Mouse (Mus musculus) forelimb bud, embryonic 11.5 days (tissue): ENCODE measurements around the gene Brca2.
A peak's percentile ranks its signal among the peaks of the same experiment; 100 is the strongest.

Experiments used
- DNase-seq: peaks from one replicate; pipeline ENCODE4 v3.0.0-alpha.2; 2012; ENCODE audit warnings: low read depth, low spot score

Brca2 gene

DNA sequence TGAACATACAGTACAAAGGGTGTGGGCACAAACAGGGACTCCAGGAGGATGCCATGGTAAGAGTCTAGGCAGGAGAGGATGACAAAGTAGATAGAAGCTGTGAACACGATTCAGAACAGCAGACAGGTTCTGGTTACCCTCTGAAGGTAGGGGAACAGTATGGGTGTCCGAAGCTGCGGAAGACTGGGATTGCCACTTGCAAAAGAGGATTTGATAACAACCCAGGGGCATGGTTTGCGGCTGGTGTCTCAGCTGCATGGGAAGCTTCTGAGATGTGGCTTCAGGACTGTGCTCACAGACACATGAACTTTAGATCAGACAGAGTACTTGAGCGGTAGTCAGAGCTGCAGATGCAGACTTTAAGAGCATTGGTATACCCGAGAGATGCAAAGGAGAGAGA, 42.0 kb downstream of the Brca2 start:
- DNase-seq: no peak

DNA sequence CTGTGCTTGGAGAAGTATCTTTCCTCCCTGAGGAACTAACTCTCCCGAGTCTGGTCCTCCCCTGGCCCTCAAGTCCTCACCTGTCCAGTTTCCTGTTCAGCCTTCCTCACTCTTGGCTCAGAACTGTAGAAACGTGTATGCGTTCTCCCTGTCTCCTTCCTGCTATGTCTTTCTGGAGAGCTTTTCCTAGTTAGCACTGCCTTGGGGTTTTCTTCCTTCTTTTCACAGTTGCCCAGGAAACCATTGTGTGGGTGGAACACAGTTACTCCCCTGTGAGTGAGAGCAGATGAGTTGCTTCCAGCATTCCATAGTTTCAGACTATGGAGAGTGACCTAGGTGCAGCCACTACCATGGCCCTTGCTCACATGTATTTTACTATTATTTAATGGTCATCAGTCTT, 43.8 kb downstream of the Brca2 start:
- no peak for DNase-seq

DNA sequence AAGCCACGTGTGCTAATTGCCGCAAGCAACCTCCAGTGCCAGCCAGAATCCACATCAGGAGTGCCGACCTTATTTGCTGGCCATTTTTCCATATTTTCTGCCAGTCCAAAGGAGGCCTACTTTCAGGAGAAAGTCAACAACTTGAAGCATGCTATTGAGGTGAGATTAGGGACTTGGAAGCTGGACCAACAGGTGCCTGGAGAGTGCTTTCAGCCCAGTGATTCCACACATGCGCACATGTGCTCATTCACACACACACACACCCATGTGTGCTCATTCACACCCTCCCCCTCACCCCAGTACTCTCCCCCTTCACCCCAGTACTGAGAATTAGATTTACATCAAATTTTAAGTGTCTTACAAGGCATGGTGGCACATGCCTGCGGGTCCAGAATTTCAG, 44.5 kb downstream of the Brca2 start:
- DNase-seq: no peak

DNA sequence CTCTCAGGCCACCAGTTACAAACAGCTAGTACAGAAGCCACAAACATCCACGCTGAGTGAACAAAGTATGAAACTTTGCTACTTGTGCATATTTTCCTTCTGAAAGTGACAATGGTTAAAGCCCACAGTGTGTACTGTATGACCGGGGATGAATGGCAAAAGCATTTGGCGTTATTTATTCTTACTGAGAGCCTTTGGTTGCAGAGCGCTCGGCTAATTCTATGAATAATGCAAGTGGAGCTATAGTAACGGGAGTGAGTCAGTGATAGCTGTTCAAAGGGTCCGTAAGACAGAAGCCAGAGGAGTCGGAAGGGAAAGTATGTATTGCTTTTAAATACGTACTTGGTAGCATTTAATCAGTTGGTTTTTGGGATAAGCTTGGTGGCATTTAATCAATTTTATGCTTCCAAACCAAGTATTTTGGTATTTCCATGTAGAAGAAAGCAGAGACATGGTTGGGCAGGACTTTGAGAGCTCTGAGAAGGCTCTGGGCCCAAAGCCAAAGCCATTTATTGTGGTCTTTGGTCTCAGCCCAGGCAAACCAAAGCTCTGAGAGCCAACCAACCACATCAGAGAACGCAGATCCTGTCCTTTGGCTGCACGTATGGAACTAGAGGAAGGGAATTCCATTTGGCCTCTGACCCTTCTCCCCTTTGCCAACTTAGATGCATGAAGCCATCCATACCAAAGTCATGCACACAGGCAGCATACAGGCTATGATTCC, 48.2 kb downstream of the Brca2 start:
- no peak for DNase-seq

DNA sequence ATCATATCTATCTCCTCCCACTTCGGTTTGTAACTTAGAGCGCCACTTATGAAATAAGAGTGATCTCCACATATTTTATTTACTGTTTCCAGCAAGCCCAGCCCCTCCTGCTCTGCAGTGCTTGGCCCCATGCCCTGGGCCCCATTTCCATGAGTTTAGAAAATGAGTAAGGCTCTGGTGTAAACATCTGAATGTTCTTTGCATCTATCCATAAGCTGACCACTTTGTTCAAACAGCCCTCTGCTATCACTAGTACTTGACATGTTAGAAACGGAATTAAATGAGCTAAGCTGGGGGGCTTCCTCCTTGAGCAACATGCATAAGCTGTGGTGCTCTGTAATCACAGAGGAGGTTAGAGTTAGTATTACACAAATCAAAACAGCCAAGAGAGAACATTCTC, 52.0 kb downstream of the Brca2 start:
- no peak for DNase-seq

DNA sequence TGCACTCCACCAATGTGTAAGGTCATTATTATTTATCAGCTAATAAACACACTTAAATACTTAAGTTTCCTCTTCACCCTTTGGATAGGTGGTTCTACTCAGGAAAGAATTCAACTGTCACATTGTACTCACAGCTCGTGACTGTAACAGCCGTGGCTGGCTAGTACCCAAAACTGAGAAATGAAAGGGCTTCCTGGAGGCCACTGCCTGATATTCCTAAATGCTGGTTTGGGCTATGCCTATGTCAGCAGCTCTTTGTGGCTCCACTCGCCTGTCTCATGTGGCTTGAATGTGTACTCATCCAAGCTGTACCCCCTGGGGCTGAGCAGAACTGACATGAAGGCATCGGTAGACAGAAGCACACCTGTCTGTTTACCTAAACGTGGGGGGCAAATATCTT, 52.5 kb downstream of the Brca2 start:
- DNase-seq: no peak

DNA sequence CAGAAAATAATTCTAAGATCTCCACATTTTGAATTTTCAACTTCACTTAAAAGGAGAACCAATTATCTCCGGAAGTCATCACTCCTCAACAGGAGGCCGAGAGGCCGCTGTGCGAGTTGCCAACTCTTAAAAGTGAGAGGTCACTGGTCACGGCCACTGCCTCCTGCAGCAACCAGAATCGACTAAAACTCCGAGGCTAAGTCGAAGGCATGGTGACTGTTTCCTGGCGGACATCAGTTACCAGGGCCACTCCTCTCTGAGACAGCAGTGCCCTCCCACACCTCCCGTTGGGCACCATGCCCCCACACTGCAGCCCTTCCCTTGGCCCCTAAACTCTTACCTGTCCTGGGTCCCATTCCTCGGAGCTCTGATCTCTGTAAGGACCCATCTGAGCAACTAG, 54.4 kb downstream of the Brca2 start:
- no peak for DNase-seq

DNA sequence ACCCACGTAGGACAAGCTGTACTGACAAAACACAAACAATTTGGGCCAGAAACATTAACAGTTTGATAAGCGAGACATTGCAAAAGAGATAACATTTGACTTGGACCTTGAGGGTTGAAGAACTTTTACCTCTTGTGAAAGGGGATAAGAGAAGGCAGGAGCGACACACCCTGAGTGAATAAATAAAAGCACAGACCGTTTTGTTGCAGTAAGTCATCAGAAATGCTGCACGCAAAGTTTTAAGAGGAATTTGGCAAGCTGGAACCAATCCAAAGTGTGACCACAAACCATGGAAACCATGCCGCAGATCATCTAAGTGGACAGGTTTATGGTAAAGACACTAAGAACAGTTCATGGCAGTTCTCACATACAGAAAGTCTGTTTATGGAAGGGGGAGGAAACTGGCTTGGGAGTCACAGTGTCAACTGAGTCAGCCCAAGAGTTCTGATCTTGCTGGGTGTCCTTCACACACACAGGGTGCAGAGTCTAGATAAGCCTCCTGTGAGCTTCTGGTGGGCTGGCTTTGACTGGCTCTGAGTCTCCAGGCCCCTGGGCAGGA, 56.3 kb downstream of the Brca2 start:
- no peak for DNase-seq

DNA sequence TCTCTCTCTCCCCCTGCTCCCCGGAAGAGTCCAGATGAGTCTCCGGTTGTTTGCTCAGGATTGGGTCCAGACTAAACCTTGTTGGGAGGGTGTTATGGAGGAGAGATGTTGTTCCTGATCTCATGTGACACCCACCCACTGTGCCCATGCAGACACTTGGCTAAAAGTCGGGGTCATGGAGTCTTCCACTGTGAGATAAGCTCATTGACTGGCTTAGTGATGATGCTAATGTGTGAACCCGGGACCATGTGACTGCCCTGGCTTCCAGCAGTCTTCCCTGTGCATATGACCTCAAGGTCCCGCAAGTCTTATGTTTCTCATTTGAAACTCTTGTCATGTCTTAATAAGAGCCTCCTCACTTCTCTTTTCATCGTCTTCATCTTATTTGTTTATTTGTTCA, 58.8 kb downstream of the Brca2 start:
- DNase-seq: no peak

DNA sequence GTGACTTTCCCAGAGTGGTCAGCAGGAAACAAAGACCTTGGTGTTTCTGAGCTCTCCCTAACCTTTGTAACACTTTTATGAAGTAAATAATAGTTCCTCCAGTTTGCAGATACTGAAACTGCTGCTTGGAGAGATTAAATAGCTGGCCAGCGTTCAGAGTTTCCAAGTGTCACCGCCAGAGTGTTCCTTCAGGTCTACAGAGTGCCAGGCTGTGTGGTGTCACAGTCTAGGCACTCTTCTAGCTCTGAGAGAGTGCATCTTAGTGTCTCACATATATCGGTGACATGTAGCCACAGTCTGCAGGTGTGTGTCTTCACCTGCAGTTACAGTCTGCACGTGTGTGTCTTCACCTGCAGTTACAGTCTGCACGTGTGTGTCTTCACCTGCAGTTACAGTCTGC, 60.8 kb downstream of the Brca2 start:
- no peak for DNase-seq

DNA sequence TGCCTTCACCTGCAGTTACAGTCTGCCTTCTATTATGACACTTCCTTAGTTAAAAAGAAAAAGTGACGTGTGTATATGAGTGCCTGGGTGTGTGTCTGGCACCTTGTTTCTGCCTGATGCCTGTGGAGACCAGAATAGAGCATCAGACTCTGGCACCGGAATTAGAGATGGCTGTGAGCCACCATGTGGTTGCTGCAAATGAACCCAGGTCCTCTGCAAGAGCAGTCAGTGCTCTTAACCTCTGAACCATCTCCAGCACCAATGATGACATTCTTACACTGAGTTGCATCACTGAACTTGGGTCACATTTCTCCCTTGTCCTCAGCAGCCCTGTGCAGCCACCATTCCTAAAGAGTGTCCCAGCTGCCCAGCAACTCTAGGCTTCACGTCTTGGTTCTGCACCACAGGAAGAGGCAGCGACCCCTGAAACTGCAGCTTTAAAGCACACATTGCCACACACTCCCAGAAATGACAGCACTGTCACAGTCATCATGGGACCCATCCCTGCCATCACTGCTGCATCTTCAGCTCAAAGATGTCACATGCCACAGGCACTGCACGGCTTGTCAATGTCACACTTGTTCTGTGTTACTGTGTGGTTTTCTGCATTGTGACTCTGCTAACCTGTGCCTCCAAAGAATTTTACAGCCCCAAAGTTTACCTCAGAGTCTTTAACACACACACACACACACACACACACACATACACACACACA, 61.3 kb downstream of the Brca2 start:
- no peak for DNase-seq

DNA sequence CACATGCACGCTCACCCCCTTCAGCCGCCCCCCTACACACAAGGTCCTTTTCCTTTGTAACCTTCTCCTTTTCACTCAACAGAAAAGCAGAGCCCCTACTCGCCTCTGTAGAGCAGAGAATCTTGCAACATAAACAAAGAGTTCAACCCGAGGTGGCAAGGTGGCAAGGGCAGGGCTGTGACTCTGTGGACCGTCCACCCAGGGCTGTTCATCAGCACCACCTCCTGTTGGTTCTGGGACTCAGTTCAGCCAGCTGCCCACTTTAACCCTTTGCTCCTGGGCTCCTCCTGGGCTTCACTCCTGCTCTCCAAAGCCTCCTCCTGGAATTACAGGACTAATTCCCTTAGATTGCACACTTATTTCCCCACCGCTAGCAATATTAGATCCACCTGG, 61.9 kb downstream of the Brca2 start:
- DNase-seq: no peak

DNA sequence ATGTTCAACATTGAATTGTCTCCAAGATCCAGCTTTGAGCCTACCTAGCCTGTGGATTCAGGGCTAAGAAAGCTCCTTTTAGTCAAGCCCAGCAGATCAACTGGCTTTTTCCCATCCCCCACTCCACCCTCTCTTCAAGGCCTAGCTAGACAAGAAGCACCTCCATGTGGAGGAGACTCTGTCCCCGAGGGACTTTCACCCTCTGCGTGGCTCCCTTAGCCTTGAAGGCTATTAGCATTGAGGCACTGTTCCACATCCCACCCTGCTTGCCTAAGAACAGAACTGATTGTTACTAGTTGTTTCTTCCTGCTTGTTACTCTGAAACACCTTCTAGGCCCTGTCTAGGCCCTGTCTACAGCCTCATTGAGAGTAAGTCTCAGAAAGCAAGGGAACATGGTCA, 67.5 kb downstream of the Brca2 start:
- DNase-seq: no peak

DNA sequence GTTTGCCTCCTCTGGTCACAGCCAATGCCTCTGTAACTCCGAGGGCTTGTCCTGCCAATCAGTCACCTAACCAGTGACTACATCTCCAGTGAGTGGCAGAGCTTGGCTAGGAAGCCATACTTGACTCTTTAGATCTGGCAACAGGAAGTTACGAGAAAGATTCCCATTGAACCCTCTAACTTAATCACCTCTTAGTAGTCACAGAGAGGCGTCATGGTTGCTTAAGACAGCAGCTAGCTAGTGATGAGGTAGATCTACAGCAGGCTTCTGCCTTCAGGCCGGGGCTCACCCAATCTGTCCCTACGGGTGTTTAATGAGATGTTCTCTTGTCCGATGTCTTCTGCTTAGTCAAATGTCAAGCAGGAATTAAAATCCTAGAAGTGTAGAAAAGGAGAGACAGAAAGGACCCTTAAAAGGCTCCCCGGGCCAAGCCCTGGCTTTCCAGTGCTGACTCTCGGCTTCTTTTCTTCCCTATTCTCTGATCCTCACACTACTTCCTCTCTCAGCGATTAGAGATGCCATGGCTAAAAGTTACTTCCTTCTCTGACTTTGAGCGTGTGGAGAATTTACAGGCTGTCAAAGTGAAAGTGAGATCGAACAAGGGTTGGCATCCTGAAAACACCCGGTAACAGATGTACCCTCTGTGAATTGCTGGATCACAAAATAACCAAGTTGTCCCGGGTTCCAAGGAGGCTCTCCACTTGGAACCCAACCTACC, 69.9 kb downstream of the Brca2 start:
- DNase-seq: no peak

DNA sequence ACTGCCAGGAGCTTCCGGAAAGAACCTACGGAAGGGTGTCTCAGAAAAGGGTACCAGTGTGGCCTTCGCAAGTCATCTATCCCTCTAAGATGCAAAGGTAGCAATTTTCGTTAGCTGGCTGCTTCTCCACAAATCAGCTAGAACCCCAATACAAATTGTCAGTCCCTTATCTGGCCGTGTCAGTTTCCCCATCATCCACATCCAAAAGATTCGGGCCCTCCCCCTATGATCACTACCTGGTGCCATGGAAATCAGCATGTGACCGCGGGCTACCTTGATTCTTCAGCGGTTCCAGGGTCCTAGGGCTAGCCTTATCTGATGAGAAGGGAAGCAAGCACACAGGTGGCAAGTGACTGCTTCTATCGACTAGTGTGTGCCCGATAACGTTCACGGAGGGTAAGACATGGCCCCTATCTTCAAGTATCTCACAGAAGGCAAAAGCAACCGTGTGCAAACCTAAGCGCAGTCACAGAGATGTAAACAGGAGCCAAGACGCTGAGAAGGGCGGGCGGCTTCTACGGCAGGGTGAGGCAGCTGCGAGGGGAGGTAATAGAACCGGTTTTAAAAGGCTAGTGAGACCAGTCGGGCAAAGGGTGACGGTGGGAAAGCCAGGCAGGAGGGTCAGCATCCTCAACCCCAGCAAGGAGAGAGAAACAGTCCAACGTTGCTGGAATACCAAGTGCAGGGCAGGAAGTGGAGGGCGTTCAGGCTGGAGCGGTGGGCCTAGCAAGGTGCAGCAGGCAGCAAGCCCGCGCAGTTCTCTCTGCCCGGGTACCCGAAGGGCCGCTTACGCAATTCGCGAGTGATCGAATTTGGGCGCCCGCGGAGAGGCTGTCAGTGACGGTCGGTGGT, 70.7 kb downstream of the Brca2 start:
- peak; percentile 19 for DNase-seq

DNA sequence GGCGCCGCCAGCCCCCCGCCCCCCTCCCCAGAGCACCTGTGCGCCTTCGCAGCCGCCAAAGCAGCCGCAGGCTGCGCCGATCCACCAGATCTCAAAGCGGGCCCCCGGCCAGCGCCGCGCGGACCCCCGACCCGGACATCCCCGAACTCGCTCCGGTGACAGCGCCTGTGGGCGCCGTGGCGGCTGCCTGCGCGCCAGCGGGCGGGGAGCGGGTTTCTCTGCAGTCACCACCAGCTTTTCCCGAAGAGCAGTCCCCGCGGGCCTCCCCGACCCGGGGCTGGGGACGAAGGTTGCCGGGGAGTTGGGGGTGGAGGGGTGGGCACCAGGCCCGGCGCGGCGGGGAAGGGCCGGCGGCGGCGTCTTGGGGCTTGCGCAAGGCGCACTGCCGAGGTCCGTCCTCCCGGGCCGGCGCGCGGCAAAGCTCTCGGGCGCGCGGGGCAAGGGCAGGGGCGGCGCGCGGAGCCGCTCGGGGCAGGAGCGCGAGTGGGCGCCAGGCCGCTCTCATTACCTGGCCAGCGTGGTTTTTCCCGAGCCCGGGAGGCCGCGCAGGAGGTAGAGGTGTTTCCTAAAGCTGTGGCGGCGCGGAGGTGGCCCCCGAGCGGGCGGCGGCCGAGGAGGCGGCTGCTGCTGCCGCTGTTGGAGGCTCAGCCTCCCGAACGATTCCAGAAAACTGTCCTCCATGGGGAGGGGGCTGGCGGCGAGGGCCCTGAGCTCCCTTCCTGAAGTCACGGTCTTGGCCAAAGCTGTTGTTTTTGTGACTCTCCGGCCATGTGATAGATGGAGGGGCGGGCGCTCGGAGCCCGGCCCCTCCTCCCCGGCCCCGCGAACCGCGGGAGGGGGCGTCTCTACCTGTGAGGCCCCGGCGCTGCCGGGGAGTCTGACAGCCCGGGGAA, 71.6 kb downstream of the Brca2 start:
- no peak for DNase-seq

DNA sequence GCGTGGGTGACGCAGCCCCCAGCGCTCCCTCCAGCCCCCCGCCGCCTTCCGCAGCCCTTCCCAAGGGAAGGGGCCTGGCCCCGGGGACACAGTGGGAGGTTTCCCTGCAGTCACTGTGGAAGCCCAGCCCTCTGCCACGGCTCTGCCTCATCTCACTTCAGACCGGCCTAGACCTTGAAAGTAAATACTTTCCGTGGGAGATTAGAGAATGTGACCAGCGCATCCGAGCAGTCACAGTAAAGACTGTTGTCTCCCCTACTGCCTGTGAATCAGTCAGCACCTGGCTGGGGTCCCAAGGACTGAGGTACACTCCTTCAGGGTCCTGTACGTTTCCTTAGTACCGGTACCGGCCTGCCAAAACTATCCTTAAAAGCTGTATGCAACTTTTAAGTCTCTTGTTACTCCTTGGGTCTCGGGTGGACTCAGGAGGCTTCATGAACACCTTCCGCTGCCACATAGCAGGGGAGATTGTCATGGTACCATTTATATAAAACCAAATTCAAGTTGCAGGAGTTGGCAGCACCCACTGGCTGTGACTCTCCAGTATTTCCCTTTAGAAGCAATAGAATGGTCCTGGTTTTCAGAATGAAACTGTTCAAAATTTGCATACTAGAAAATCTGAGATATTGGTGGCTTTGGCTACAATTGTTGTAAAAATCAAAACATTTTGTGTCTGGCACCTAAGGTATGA, 72.4 kb downstream of the Brca2 start:
- no peak for DNase-seq

DNA sequence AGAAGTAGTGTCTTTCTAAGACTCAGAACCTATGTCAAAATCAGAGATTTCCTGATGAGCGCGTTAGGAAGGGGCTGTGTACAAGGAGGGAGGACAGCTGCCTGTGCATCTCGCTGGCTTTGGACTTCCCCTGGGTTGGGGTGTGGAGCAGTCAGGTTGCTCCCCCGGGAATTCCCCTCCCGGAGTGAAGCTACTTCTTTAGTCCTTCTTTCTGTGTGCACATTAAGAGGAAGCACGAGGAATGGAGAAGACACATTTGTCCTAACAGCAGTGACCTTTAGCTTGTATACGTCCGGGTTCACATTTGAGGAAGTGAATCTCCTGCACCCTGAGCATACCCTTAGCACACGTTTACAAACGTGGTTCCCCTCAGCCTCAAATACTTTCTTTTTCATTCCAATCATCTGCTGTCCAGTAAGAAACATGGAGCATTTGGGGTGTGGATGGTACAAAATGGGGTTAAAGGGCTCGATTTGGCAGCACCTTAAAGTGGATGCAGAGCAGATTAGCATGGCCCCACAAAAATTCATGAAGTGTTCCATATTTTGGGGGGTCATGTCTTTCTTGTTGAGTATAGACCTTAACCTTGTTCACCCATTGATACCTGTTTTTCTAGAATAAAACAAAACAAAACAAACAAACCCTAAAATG, 73.1 kb downstream of the Brca2 start:
- no peak for DNase-seq

DNA sequence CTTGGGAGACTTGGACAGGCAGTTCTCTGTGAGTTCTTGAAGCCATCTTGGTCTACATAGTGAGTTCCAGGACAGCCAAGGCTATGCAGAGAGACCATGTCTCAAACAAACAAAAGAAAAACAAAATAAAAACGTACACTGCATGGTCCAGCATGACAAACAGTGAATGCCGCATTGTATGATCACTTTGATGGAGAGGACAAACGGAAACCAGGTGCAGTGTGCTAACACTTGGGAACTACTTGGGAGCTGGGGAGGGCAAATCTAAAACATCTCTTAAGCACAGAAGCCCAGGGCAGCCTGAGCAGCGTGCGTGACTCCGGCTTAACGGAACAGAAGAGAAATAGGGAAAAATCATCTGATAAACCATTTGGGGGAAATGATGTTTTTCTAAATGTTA, 74.7 kb downstream of the Brca2 start, which contains the start of gene N4bp2l1:
N4bp2l1 (minus strand) TSS at position 101 of the 400 bp plus-strand sequence.
- DNase-seq: no peak
